Mouse (Mus musculus): ENCODE results near the gene P2ry13. TPM values are rescaled to one million over a fixed set of nuclear protein-coding genes. Genes with fewer than 3 reads are reported as not detected.

P2ry13 gene
- under 1 TPM; 0.37 to 0.74 TPM for total RNA-seq (2021)
- long read RNA-seq, experiment 1, result 0 reads
- long read RNA-seq, experiment 2, result 0 reads

- intact Hi-C loops (cut with DNase I), result no loop called here
- no peak for DNase-seq
Observed at GRCm38 (mm10) chr3:59210727-59211126, at the start of gene P2ry13. P2ry13 (minus strand) TSS chr3:59210882.

- intact Hi-C loops (cut with DNase I), result no loop called here
- no peak for DNase-seq
Observed at GRCm38 (mm10) chr3:59257740-59258664, 47.3 kb upstream of the P2ry13 start.

GRCm38 (mm10) chr3:59250454-59250853 lies 39.8 kb upstream of the P2ry13 start:
- DNase-seq, result no peak
- intact Hi-C loops (cut with DNase I), result no loop called here

- DNase-seq, result no peak
- intact Hi-C loops (cut with DNase I), result no loop called here
Observed at GRCm38 (mm10) chr3:59248031-59248430, 37.3 kb upstream of the P2ry13 start.

GRCm38 (mm10) chr3:59243384-59243783 lies 32.7 kb upstream of the P2ry13 start:
- peak in 1 of 2 experiments; percentile 25 for DNase-seq
- intact Hi-C loops (cut with DNase I), result no loop called here

- intact Hi-C loops (cut with DNase I), result no loop called here
Observed at GRCm38 (mm10) chr3:59234878-59235277, 24.2 kb upstream of the P2ry13 start.

GRCm38 (mm10) chr3:59230912-59231311 lies 20.2 kb upstream of the P2ry13 start:
- intact Hi-C loops (cut with DNase I), result no loop called here
- DNase-seq, result no peak

More at GRCm38 (mm10) chr3:59234878-59235277, 24.2 kb upstream of the P2ry13 start:
- DNase-seq, result no peak

GRCm38 (mm10) chr3:59228730-59229551 lies 18.3 kb upstream of the P2ry13 start:
- intact Hi-C loops (cut with DNase I), result no loop called here
- peak in 1 of 2 experiments; percentile 29 for DNase-seq

GRCm38 (mm10) chr3:59227696-59228095 lies 17.0 kb upstream of the P2ry13 start:
- DNase-seq, result no peak
- intact Hi-C loops (cut with DNase I), result no loop called here

GRCm38 (mm10) chr3:59225411-59225810 lies 14.7 kb upstream of the P2ry13 start:
- intact Hi-C loops (cut with DNase I), result no loop called here
- DNase-seq, result no peak

GRCm38 (mm10) chr3:59222303-59222702 lies 11.6 kb upstream of the P2ry13 start:
- no peak for DNase-seq
- intact Hi-C loops (cut with DNase I), result no loop called here

GRCm38 (mm10) chr3:59219326-59219725 lies 8.6 kb upstream of the P2ry13 start:
- no peak for DNase-seq
- intact Hi-C loops (cut with DNase I), result no loop called here

GRCm38 (mm10) chr3:59217211-59217610 lies 6.5 kb upstream of the P2ry13 start:
- DNase-seq, result no peak

GRCm38 (mm10) chr3:59212404-59212803 lies 1.7 kb upstream of the P2ry13 start:
- intact Hi-C loops (cut with DNase I), result no loop called here
- no peak for DNase-seq

More at GRCm38 (mm10) chr3:59217211-59217610, 6.5 kb upstream of the P2ry13 start:
- intact Hi-C loops (cut with DNase I), result no loop called here

- no peak for DNase-seq
- intact Hi-C loops (cut with DNase I), result no loop called here
Observed at GRCm38 (mm10) chr3:59211784-59212183, 1.1 kb upstream of the P2ry13 start.

- no peak for DNase-seq
- intact Hi-C loops (cut with DNase I), result no loop called here
Observed at GRCm38 (mm10) chr3:59210089-59210488, 593 bp downstream of the P2ry13 start.

GRCm38 (mm10) chr3:59208650-59209548 lies 1.8 kb downstream of the P2ry13 start:
- peak in 1 of 2 experiments; percentile 66 for DNase-seq
- intact Hi-C loops (cut with DNase I), result loop anchor here (2.0 kb wide), 2 partner anchors 88 to 130 kb away; no protein-coding TSS in a partner anchor

GRCm38 (mm10) chr3:59205941-59206340 lies 4.7 kb downstream of the P2ry13 start:
- intact Hi-C loops (cut with DNase I), result no loop called here
- DNase-seq, result no peak

- DNase-seq, result no peak
- intact Hi-C loops (cut with DNase I), result no loop called here
Observed at GRCm38 (mm10) chr3:59204719-59205503, 5.8 kb downstream of the P2ry13 start.

Measured in heart, postnatal 14 days (tissue).